Mouse (Mus musculus) skeletal muscle tissue, adult 2 months (tissue): ENCODE measurements at regions not wholly inside any gene's neighbourhood (a gene's known extent, or its start where the extent isn't known, plus 50 kb on each side); places are given as distances from the start of the nearest gene placed in this dataset.

Experiments used
- DNase-seq: peaks from one replicate; pipeline ENCODE4 v3.0.0-alpha.2; 2012; ENCODE audit warnings: low read depth, low spot score

DNA sequence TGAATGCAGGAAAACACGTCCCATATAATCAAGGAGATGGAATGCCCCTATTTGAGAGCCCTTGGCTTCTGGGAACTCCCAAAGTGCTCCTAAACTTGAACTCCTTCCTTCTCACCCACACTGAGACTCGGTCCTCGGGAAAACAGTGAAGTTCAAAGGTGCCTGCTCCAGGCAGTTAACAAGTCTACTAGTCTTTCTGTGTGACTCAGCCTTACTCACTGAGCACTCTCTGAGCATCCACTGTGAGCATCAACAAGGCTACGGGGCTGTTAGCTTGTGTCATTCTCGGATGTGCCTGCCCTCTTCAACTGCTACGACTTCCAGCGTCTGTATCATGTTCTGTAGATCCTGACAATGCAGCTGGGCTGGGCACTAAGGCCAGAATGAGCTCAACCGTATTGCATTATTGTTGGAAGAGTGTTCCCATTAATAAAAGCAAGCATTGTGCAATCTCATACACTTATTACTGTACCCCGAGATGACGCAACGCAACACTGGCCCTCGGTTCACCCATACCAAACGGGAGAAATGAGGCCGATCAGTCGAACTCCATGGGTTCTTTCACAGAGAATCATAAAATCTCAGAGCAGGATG, 96.1 kb upstream of the Egr2 start:
- peak; percentile 7 for DNase-seq

- no peak for DNase-seq
Observed at GRCm38 (mm10) chr10:67439844-67440243, 95.4 kb upstream of the Egr2 start.

- no peak for DNase-seq
Observed at GRCm38 (mm10) chr10:67441243-67441642, 94.0 kb upstream of the Egr2 start.

- no peak for DNase-seq
Observed at GRCm38 (mm10) chr10:67448875-67449274, 86.4 kb upstream of the Egr2 start.

DNA sequence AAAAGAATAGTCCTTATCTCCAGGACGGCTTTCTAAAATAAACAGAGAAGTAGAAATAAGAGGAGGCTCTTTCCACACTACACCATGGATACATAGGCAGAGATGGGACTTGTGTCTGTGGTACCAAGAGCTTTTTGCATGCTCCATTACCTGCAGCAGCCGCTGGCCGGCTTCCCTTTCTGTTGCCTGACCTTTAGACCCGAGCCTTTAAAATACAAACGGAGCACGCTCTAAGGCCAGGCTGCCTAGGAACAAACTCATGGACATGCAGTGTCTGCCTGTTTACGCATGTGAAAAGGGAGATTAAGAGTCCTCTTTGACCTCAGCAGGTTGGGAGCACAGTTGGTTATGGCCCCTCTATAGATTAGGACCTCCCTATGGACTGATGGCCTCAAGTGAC, 81.1 kb upstream of the Egr2 start:
- DNase-seq: no peak

DNA sequence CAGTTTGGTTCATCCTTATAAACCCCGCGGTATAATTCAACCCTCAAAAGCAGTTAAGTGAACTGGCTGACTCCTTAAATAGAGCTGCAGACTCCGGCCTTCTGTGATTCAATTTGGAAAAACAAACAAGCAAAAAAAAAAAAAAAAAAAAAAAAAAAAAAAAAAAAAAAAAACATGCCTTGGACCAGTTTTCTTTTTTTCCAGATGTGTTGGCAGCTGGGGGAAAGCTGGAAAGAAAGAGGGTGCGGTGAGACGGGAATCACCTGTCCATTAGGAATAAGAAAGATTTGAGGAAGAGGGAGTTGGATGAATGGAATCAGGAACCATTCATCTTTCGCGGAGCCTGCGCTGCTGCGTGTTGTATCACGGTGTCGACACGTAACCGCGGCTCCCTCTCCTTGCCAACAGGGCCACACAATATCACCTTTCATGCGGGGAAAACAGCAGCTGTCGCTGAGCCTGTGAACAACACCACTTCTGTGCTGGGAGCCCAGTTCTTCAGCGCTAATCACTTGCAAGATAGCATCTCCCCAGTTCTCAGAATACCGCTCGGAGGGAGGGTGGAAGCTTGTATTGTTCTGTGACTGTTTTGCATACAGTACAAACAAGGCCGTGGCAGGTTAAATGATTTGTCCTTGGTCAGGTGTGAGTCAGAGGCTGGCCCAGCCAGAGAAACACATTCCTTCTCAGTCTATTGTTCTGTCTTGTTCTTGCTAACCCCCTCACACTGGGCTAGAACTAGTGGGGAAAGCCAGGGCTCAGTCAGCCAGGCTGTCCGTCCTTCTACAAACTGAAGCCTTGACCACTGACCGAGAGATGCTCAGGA, 76.6 kb upstream of the Egr2 start:
- no peak for DNase-seq

DNA sequence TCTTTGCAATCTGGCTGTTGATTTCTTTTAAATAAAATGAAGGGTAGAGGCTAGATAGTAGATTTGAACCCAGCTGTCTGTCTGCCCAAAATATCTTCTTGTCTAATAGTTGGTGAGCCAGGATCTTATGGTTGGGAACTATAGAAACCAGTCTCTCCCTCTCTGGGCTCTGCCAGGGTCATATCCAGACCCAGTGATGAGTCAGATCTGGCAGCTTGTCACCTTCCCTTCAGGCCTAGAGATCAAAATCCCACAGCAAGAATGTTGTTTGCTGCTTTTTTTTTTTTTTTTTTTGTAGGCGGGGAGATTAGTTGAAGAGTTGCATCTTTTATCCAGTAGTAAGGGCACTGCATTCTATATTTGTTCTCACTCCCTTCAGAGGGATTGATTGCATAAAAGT, 74.0 kb upstream of the Egr2 start:
- no peak for DNase-seq

DNA sequence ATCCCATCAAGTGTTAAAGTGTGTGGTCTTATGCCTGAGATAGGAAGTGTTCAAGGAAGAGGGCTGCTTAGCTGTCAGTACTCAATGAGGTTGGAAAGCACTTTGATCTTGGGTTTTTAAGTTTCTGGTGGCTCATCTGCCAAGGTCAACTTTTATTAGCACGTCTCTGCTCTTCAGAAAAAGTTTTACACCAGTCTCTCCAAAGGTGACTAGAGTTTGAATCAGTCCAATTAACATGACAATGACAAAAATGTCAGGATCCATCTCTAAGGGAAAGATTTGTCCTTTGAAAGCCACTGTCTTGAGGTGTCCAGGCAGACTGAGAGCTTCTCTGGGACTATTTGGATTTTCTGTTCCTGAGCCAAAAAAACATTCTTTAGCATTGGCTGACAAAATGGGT, 73.4 kb upstream of the Egr2 start:
- DNase-seq: no peak

DNA sequence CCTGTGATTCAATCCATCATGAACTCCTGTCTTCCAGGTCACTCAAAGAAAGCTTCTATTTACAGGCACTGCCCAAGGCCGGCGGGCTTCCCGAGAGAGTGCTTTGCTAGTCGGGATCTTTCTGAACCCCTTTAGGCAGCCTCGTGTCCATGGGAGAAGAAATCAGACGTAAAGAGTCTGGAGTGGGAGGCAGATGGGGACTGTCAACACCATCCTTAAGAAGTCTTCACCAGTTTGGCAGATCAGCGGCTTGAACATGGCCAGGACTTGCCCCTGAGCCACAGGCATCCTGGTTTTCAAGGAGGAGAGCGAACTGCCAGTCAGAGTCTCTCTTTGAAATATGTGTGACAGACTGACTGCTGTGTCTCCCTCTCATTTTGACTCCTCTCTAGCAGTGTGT, 66.6 kb upstream of the Egr2 start:
- no peak for DNase-seq

- no peak for DNase-seq
Observed at GRCm38 (mm10) chr10:67473016-67473415, 62.3 kb upstream of the Egr2 start.

DNA sequence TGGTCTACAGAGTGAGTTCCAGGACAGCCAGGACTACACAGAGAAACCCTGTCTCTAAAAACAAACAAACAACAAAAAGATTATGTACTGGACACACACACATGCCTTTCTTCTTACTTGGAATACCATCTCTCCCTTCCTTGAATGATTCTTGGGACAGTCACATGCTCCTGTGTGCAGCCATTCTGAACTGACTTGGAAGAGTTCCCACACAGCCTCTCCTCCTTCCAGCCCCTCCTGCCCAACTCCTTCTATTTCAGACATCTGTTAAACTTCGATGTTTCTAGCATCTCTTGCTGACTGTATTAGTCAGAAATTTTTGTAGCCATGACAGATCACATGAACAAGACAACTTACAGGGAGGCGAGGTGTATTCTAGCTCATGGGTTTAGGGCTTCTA, 60.9 kb upstream of the Egr2 start:
- no peak for DNase-seq

GRCm38 (mm10) chr10:67482268-67482667, 53.0 kb upstream of the Egr2 start:
- no peak for DNase-seq

- no peak for DNase-seq
Observed at GRCm38 (mm10) chr10:67483371-67483770, 51.9 kb upstream of the Egr2 start.

DNA sequence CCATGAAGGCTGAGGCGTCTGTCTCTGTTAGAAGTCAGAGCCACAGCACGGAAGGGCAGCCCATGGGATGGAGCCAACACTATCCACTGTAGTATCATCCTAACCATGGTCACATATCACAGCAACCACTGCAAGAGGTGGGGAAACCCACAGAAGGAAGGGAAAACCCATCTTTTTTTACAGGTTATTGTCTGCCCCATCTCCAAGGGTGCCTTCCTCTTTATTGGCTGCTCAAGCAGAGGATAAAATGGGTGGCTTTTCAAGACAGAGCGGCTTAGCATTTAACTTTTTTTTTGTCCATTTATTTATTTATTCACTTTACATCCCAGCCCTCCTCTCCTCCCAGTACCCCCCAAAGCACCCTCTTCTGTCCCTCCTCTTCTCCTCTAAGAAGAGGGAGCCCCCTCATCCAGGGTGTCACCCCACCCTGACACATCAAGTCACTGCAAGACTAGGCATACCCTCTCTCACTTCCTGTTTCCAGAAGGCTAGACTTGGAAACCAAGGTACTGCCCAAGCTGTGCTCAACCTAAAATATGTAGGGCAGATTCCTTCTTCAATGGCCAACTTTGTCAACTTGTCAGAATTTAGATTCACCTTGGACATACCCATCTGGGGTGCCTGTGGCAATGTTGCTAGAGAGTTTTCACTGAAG, 51.1 kb upstream of the Egr2 start:
- no peak for DNase-seq
